Mouse (Mus musculus): ENCODE data around the gene Actl7b.

The Actl7b gene

GRCm38 (mm10) chr4:56716801-56717200 is 24.4 kb downstream of the Actl7b start:
- DNase-seq (ENCODE audit: extremely low read depth, insufficient read length, low spot score): no peak

GRCm38 (mm10) chr4:56713155-56713554 is 28.1 kb downstream of the Actl7b start:
- DNase-seq (ENCODE audit: extremely low read depth, insufficient read length, low spot score): no peak

- DNase-seq (ENCODE audit: extremely low read depth, insufficient read length, low spot score): no peak
These were observed 39.0 kb downstream of the Actl7b start for GRCm38 (mm10) chr4:56702234-56702633.

- no peak for DNase-seq (ENCODE audit: extremely low read depth, insufficient read length, low spot score)
These were observed 42.6 kb downstream of the Actl7b start for GRCm38 (mm10) chr4:56698671-56699070.

GRCm38 (mm10) chr4:56696401-56696800 is 44.8 kb downstream of the Actl7b start:
- no peak for DNase-seq (ENCODE audit: extremely low read depth, insufficient read length, low spot score)

All from 3134 (cell line).